Mouse (Mus musculus) neural tube, embryonic 11.5 days (tissue): ENCODE data around the gene Gm45623. TPM values are rescaled to one million over a fixed set of nuclear protein-coding genes. Genes with fewer than 3 reads are reported as not detected.

Experiments used
- ATAC-seq: fragments of 200-750 bp; cut with Nextera tagmentation; 2 replicates; pipeline ENCODE4 v1.8.0; 2017; ENCODE audit warnings: moderate number of reproducible peaks, mild to moderate bottlenecking, moderate TSS enrichment, moderate library complexity; ENCODE audit not compliant: insufficient read depth, low FRiP score, low TSS enrichment
- DNase-seq: peaks from one replicate; pipeline ENCODE4 v3.0.0-alpha.2; 2015; ENCODE audit warnings: low spot score
- H3K27ac ChIP-seq: fragments of 300-500 bp; sonication (generic); 2 replicates; pipeline ENCODE4 v1.5.1; 2014; ENCODE audit warnings: low read depth, mild to moderate bottlenecking, low read length
- H3K27me3 ChIP-seq: fragments of 300-500 bp; sonication (generic); 2 replicates; pipeline ENCODE4 v1.6.1; 2014; ENCODE audit warnings: mild to moderate bottlenecking, low read length, mixed read lengths; ENCODE audit not compliant: control insufficient read depth, insufficient read depth
- H3K36me3 ChIP-seq: fragments of 300-500 bp; sonication (generic); 2 replicates; pipeline ENCODE4 v1.6.1; 2014; ENCODE audit warnings: mild to moderate bottlenecking, low read length, moderate library complexity, mixed read lengths; ENCODE audit not compliant: control insufficient read depth, insufficient read depth
- H3K4me1 ChIP-seq: fragments of 300-500 bp; sonication (generic); 2 replicates; pipeline ENCODE4 v1.6.1; 2014; ENCODE audit warnings: low read length, mixed read lengths; ENCODE audit not compliant: control insufficient read depth, insufficient read depth
- H3K4me2 ChIP-seq: fragments of 300-500 bp; sonication (generic); 2 replicates; pipeline ENCODE4 v1.6.1; 2014; ENCODE audit warnings: low read depth, mild to moderate bottlenecking, moderate library complexity
- H3K4me3 ChIP-seq: fragments of 300-500 bp; sonication (generic); 2 replicates; pipeline ENCODE4 v1.5.1; 2014; ENCODE audit warnings: low read depth, low read length
- H3K9ac ChIP-seq: fragments of 300-500 bp; sonication (generic); 2 replicates; pipeline ENCODE4 v1.6.1; 2014; ENCODE audit warnings: mild to moderate bottlenecking, low read length
- H3K9me3 ChIP-seq: fragments of 300-500 bp; sonication (generic); 2 replicates; pipeline ENCODE4 v1.6.1; 2016; ENCODE audit warnings: low read length; ENCODE audit not compliant: control insufficient read depth
- WGBS: fragments of 180-500 bp; shearing (Covaris S2); extraction: QIAGEN DNeasy Blood & Tissue Kit; methylation state at CpG from one replicate; pipeline ENCODE4 v1.1.7; 2014; 5-methylcytosine and 5-hydroxymethylcytosine counted together
- polyA plus RNA-seq: library from polyadenylated mRNA; unstranded; fragments of >200 nt; fragmentation: Nextera tagmentation; extraction: Ambion mirVana; gene quantifications from 2 replicates; pipeline ENCODE4 v1.2.1, GENCODE M21; 2014

The Gm45623 gene
- polyA plus RNA-seq, 1 experiment from 2014 or later = not detected

DNA sequence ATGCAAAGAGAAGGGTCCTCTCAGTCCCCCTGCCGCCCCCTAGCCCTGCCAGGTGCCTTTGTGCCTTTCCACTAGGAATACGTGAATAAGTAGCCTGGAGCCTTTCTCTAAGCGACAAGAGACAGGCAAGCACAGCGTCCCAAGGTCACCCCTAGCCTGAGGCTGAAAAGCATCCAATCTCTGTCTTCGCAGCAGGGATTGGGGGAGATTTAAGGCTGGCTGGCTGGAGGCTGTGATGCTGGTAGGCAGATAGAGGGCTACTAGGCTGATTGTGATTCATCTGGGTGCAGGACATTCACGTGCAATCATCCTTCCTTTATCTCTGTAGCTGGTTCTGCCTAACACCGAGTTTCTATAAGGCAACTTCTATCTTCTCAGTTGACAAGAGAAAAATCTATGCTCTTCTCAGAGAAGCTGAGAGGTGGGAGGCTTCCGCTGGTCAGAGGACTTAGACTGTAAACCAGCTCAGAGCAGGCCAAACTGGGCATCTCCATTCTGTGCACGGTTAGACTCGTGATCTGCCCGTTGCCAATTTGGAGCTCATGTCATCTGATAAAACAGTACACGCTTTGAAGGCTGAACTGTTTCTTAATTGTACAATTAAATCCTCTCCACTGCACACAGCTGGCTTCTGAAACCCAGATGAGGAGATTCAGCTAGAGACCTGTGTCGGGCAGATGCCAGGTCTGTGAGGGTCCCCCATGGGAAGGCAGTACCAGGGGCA is 27.3 kb upstream of the Gm45623 start:
- Histone ChIP-seq H3K4me2 (no peak overlapping the region), H3K9me3 (0 out of 2 replicates have a peak, but pooled peaks cover 3% of the 10 kb centered on the region), H3K4me3 (no peak overlapping the region), H3K4me1 (no peaks in the 10 kb centered on the region), H3K27ac (no peak overlapping the region), H3K36me3 (no peaks in the 10 kb centered on the region), H3K27me3 (no peaks in the 10 kb centered on the region), H3K9ac (no peak overlapping the region)
- 77% methylated on average over 13 of the region's 13 CpGs for WGBS
- DNase-seq = no peak
- ATAC-seq = no peak

DNA sequence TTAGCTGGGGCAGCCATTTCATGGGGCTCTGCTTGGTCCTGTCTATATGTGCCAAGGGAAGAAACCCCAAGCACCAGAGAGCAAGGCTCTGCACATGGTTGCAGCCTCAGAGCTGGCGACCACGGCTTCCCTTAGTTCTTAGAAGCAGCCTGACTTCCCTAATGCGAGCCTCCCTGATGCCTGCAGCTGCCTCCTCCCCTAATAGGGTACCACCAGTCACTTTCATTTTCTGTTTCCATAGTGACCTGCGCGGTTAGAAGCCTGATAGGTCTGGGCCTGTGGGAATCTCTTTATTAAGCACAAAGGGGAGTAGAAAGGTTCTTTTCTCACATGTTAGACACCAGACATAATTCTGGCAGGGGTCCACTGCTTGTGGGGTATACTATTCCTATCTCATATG is 20.7 kb upstream of the Gm45623 start:
- no peak for DNase-seq
- Histone ChIP-seq H3K4me2 (no peak overlapping the region), H3K36me3 (no peaks in the 10 kb centered on the region), H3K4me1 (no peaks in the 10 kb centered on the region), H3K9ac (no peak overlapping the region), H3K4me3 (no peak overlapping the region), H3K27ac (no peak overlapping the region), H3K27me3 (no peaks in the 10 kb centered on the region), H3K9me3 (no peaks in the 10 kb centered on the region)
- WGBS = 43% methylated on average over 5 of the region's 5 CpGs
- ATAC-seq = 0 out of 2 replicates have a peak, but pooled peaks have one; percentile 13

DNA sequence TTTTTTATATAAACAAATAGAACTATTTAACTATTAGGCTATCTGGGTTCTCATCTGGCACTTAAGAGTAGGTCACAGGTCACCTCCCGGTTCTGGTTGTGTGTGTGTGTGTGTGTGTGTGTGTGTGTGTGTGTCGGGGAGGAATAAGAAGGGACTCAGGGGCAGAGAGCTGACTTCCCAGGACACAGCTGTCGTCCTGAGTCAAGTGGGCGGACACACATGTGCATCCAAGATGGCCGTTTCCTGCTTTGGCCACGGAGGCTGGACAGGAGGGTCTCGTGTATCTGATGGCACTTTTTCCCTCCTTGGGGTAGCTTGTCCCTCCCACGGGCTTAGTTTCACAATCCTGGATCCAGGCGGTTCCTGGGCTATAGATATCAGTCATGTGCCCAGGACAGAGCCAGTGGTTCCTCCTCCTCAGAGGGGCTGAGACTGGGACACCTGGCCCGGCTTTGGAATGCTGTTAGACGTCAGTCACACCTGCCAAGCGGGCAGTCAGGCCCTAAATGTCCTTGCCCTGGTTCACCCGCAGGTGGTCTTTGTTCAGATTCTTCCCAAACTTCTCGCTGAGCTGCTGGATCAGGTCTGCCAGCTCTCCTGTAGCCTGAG is 19.7 kb upstream of the Gm45623 start:
- no peak for ATAC-seq

DNA sequence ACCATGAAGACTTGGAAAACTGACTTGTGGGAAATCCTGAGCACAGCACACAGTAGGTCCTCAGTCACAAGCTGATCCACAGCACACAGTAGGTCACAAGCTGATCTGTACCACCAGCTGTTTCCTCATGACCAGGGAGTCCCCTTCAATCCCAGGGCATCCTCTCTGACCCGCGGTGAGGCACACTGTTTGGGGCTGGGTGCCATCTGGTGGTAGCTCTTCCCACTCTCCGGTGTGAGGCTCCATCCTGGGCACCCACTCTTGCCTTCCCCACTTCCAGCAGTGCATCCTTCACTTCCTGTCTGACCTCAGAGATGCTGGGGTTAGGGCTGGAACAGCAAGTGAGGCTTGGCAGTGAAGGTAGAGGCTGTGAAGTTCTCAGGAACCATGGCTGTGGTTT is 19.0 kb upstream of the Gm45623 start:
- no peaks in the 10 kb centered on the region for H3K9me3 ChIP-seq
- no peak for DNase-seq
- H3K4me2 ChIP-seq = no peak overlapping the region
- 53% methylated on average over 3 of the region's 3 CpGs for WGBS
- H3K27me3 ChIP-seq = no peaks in the 10 kb centered on the region
- no peaks in the 10 kb centered on the region for H3K4me1 ChIP-seq
- no peak overlapping the region for H3K9ac ChIP-seq
- no peak for ATAC-seq
- H3K4me3 ChIP-seq = no peak overlapping the region
- no peaks in the 10 kb centered on the region for H3K36me3 ChIP-seq
- no peak overlapping the region for H3K27ac ChIP-seq

More for the DNA sequence above, 19.7 kb upstream of the Gm45623 start:
- no peak overlapping the region for H3K4me3 ChIP-seq
- no peak overlapping the region for H3K27ac ChIP-seq
- H3K4me1 ChIP-seq = no peaks in the 10 kb centered on the region
- no peaks in the 10 kb centered on the region for H3K9me3 ChIP-seq
- no peak for DNase-seq
- no peak overlapping the region for H3K9ac ChIP-seq
- 61% methylated on average over 14 of the region's 14 CpGs for WGBS
- no peaks in the 10 kb centered on the region for H3K27me3 ChIP-seq
- H3K36me3 ChIP-seq = no peaks in the 10 kb centered on the region
- H3K4me2 ChIP-seq = no peak overlapping the region

DNA sequence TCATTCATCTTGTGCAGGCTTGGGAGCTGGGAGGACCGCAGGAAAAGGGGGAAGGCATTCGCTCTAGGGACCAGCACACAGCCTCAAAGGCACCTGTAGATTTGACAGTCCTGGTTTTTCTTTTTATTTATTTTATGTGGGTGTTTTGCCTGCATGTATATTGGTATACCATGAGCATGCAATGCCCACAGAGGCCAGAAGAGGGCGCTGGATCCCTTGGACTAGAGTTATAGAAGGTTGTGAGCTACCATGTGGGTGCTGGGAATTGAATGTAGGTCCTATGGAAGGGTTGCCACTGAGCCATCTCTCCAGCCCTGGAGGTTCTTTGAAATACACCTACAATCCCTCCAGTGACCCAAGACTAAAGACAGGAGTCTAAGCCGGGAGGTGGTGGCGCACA is 17.2 kb upstream of the Gm45623 start:
- Histone ChIP-seq H3K27ac (no peak overlapping the region), H3K36me3 (no peaks in the 10 kb centered on the region), H3K4me2 (no peak overlapping the region), H3K27me3 (no peaks in the 10 kb centered on the region), H3K9ac (no peak overlapping the region), H3K4me3 (no peak overlapping the region), H3K9me3 (no peaks in the 10 kb centered on the region), H3K4me1 (no peaks in the 10 kb centered on the region)
- WGBS = 63% methylated on average over 5 of the region's 5 CpGs
- no peak for DNase-seq
- ATAC-seq = no peak

DNA sequence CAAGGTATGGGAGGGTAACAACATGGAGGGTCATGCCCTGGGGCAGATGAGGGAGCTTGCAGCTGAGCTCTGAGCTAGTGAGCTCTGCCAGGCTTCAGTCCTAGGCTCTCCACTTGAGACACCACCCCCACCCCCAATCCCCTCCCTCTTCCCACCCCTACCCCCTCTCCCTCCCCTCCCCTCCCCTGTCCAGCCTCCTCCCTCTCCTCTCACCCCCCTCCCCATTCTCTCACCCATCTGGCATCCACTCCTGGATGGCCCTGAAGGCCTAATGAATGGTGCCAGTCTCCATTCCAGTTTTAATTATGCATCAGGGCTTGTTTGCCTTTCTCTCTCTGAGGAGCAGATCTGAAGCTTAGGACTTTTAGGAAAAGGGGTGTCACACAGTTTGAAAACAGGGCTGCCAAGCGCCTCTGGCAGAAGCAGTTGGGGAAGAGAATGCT is 16.5 kb upstream of the Gm45623 start:
- Histone ChIP-seq H3K27ac (no peak overlapping the region), H3K4me3 (no peak overlapping the region), H3K4me1 (no peaks in the 10 kb centered on the region), H3K9ac (no peak overlapping the region), H3K36me3 (no peaks in the 10 kb centered on the region), H3K27me3 (no peaks in the 10 kb centered on the region), H3K4me2 (no peak overlapping the region), H3K9me3 (no peaks in the 10 kb centered on the region)
- DNase-seq (no peak), ATAC-seq (no peak)
- WGBS = 66% methylated on average over 1 of the region's 1 CpGs

DNA sequence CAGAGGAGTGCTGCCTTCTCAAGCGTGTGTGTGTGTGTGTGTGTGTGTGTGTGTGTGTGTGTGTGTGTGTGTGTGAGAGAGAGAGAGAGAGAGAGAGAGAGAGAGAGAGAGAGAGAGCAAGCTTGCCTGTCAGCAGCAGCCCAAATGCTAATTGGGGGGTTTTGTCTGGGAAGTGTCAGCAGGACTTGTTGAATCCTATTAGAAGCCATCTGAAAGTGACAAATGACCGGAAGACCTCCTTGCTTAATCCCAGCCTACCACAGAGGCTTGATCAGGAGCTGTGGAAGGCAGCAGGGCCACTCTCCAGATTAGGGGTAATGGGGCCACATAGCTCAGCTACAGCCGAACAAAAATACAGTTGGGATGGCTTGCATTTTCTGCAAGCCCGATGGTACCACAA is 15.8 kb upstream of the Gm45623 start:
- DNase-seq = no peak
- H3K4me3 ChIP-seq = no peak overlapping the region
- no peaks in the 10 kb centered on the region for H3K4me1 ChIP-seq
- no peak overlapping the region for H3K4me2 ChIP-seq
- H3K9ac ChIP-seq = no peak overlapping the region
- 39% methylated on average over 4 of the region's 4 CpGs for WGBS
- H3K9me3 ChIP-seq = no peaks in the 10 kb centered on the region
- H3K27me3 ChIP-seq = no peaks in the 10 kb centered on the region
- no peaks in the 10 kb centered on the region for H3K36me3 ChIP-seq
- H3K27ac ChIP-seq = no peak overlapping the region
- ATAC-seq = no peak

DNA sequence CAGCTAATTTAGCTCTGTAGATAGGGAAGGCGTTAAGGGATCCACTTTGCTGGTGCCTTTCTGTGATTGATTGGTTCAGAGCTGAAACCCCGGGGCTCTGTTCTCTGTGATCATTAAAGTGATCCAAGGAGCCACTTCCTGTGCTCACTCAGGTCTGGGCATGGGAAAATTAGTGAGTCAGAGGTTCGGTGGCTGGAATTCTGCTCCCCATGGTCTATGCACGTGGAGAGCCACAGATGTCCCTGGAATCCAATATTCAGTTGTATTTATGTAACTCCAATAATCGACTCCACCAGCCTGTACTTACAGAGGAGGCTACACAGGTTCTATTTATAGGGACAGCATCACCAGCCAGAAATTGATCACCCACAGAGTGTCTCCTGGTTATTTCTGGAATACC is 12.6 kb upstream of the Gm45623 start:
- no peak overlapping the region for H3K4me3 ChIP-seq
- no peak overlapping the region for H3K27ac ChIP-seq
- DNase-seq = no peak
- ATAC-seq = no peak
- WGBS = 50% methylated on average over 5 of the region's 5 CpGs
- H3K9ac ChIP-seq = no peak overlapping the region
- no peaks in the 10 kb centered on the region for H3K36me3 ChIP-seq
- no peaks in the 10 kb centered on the region for H3K27me3 ChIP-seq
- H3K9me3 ChIP-seq = no peaks in the 10 kb centered on the region
- no peaks in the 10 kb centered on the region for H3K4me1 ChIP-seq
- H3K4me2 ChIP-seq = no peak overlapping the region
